Mouse (Mus musculus) spleen, adult 2 months (tissue): Measurements from ENCODE around the gene Cyp26a1. TPM values are rescaled to one million over a fixed set of nuclear protein-coding genes. Genes with fewer than 3 reads are reported as not detected.

Experiments
- DNase-seq, 2 experiments: peaks; one replicate each; pipeline versions ENCODE4 v3.0.0 to v3.0.0-alpha.2; 2012 to 2021; ENCODE audit warnings: low spot score in 2 of 2, low read depth in 1 of 2
- H3K27ac ChIP-seq: fragments of 200-500 bp; 2 replicates; pipeline ENCODE4 v1.5.1; 2012; ENCODE audit warnings: low read length, inconsistent platforms; ENCODE audit not compliant: insufficient read depth
- H3K27me3 ChIP-seq: fragments of 200-500 bp; 2 replicates; pipeline ENCODE4 v1.6.1; 2012; ENCODE audit warnings: mild to moderate bottlenecking, moderate library complexity, low read length, inconsistent platforms; ENCODE audit not compliant: control insufficient read depth, insufficient read depth
- H3K36me3 ChIP-seq: fragments of 200-500 bp; 2 replicates; pipeline ENCODE4 v1.6.1; 2012; ENCODE audit warnings: mild to moderate bottlenecking, low read length, inconsistent platforms; ENCODE audit not compliant: control insufficient read depth, insufficient read depth
- H3K4me1 ChIP-seq: fragments of 200-500 bp; 2 replicates; pipeline ENCODE4 v1.6.1; 2011; ENCODE audit warnings: inconsistent platforms; ENCODE audit not compliant: control insufficient read depth, insufficient read depth, insufficient read length
- H3K4me3 ChIP-seq: fragments of 200-500 bp; 2 replicates; pipeline ENCODE4 v1.5.1; 2011; ENCODE audit warnings: mild to moderate bottlenecking, inconsistent platforms; ENCODE audit not compliant: insufficient read depth, insufficient read length; ENCODE audit errors: extremely low read depth
- CTCF ChIP-seq: fragments of 200-500 bp; IDR thresholded peaks from 2 replicates; pipeline ENCODE4 v1.5.1; 2011; ENCODE audit warnings: mild to moderate bottlenecking, inconsistent platforms; ENCODE audit not compliant: insufficient read depth, insufficient read length, insufficient replicate concordance; ENCODE audit errors: extremely low read depth
- POLR2A ChIP-seq: fragments of 200-500 bp; IDR thresholded peaks from 2 replicates; pipeline ENCODE4 v1.6.1; 2011; ENCODE audit warnings: low read depth, low read length, inconsistent platforms
- WGBS: fragments of 180-500 bp; shearing (Covaris S2); methylation state at CpG from one replicate; pipeline ENCODE4 v1.1.7; 2018; 5-methylcytosine and 5-hydroxymethylcytosine counted together
- polyA plus RNA-seq: library from polyadenylated mRNA; depleted of rRNA; stranded (reverse); fragments of >200 nt; gene quantifications from 2 replicates; pipeline ENCODE4 v1.2.3, GENCODE M21; 2012

Cyp26a1 gene
- polyA plus RNA-seq, 1 experiment = 0.29 TPM

GRCm38 (mm10) chr19:37698273-37699160 lies 919 bp downstream of the Cyp26a1 start:
- Histone ChIP-seq H3K27me3 (peaks cover 37% of the 10 kb centered on the region), H3K36me3 (no peaks in the 10 kb centered on the region), H3K4me1 (peaks cover 11% of the 10 kb centered on the region; the same call in 1 of the 2 replicates), H3K27ac (no peak overlapping the region), H3K4me3 (no peak overlapping the region)
- no peak for TF ChIP-seq CTCF
- 3% methylated on average over 63 of the region's 63 CpGs for WGBS
- DNase-seq = no peak

DNA sequence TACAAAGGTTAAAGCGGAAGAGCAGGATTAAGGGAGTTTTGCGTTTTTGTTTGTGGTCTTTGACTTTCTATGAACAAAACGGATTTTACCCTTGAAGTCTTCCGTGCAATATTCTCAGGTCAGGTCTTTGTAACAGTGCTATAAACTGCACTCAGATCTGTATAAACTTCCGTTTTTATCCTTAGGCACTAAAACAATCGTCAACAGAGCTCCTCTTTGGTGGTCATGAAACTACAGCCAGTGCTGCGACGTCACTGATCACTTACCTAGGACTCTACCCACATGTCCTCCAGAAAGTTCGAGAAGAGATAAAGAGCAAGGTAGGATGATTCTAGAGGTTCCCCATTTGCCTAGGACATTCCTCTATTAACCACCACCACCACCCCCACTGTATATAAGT lies 2.1 kb downstream of the Cyp26a1 start:
- H3K4me3 ChIP-seq = no peak overlapping the region
- H3K27ac ChIP-seq = no peak overlapping the region
- peaks cover 11% of the 10 kb centered on the region; the same call in 1 of the 2 replicates for H3K4me1 ChIP-seq
- no peak for TF ChIP-seq POLR2A
- TF ChIP-seq CTCF = no peak
- WGBS = 25% methylated on average over 9 of the region's 9 CpGs
- H3K36me3 ChIP-seq = no peaks in the 10 kb centered on the region
- peaks cover 37% of the 10 kb centered on the region for H3K27me3 ChIP-seq
- DNase-seq = no peak

DNA sequence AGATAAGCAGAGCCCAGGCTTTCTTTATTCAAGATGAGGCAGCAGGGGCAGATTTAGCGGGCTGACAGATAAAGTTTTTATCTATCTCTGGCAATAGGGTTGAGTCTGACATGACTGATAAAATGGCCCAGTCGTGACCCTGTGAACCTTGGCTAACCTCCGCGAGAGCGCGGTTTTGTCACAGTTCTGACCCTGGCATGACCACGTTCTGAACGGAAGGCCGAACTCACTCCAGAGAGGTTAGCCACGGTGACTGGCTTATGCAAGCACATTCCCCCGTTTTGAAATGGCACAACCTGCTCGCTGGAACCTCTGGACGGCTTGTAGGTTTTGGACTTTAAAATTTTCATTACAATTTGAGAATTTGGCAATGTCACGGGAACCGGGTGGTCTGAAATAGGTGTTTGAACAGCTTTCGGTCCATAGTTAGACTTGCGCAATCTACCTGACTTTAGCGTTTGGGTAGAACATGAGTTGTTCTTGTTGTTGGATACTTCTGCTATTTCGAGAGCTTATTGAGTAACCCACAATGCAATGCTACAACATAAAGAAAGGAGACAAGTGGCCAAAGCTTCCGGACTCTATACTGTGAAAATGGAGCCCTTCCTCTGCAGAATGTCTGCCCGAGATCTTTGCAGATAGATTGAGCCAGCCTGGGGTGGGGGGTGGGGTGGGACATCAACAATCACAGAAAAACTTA lies 4.9 kb downstream of the Cyp26a1 start:
- Histone ChIP-seq H3K36me3 (no peaks in the 10 kb centered on the region), H3K27ac (no peak overlapping the region), H3K4me3 (no peak overlapping the region), H3K4me1 (peaks cover 11% of the 10 kb centered on the region; the same call in 1 of the 2 replicates), H3K27me3 (peaks cover 19% of the 10 kb centered on the region)
- no peak for TF ChIP-seq CTCF
- TF ChIP-seq POLR2A = no peak
- WGBS = 69% methylated on average over 21 of the region's 21 CpGs
- no peak for DNase-seq

- peak in 1 of 2 experiments; percentile 51 for DNase-seq
- WGBS = under 1% methylated on average over 3 of the region's 3 CpGs
- H3K36me3 ChIP-seq = no peaks in the 10 kb centered on the region
- H3K27ac ChIP-seq = no peak overlapping the region
- no peak overlapping the region for H3K4me3 ChIP-seq
- peaks cover 5% of the 10 kb centered on the region for H3K27me3 ChIP-seq
- TF ChIP-seq POLR2A = no peak
- peak; percentile 86; the same call in 1 of the 2 replicates for TF ChIP-seq CTCF
- H3K4me1 ChIP-seq = peaks cover under 1% of the 10 kb centered on the region; the same call in 1 of the 2 replicates
Observed at GRCm38 (mm10) chr19:37703902-37704509, 6.4 kb downstream of the Cyp26a1 start.

DNA sequence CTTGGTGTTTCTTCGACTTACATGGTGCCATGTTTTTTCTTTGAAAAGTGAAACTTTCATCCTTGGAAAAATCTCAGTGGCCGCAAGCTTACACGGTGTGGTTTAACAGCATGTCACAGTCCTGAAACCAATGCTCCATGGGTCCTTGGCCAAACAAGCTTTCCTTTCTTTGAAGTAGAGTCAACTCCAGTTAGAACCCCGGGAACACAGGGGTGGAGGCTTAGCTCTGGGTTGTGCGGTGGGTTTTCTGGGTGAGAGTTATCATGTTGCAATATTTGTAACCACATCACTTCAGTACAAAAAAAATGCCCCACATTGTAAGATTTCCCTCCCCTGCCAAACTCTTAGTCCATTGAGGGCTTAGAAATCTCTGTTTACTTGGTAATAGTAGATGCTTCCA lies 8.1 kb downstream of the Cyp26a1 start:
- Histone ChIP-seq H3K27me3 (no peaks in the 10 kb centered on the region), H3K27ac (no peak overlapping the region), H3K4me1 (no peaks in the 10 kb centered on the region), H3K4me3 (no peak overlapping the region), H3K36me3 (no peaks in the 10 kb centered on the region)
- no peak for TF ChIP-seq CTCF
- TF ChIP-seq POLR2A = no peak
- no peak for DNase-seq
- WGBS = 89% methylated on average over 5 of the region's 5 CpGs

- TF ChIP-seq CTCF = no peak
- TF ChIP-seq POLR2A = no peak
- DNase-seq = no peak
- Histone ChIP-seq H3K36me3 (no peaks in the 10 kb centered on the region), H3K4me3 (no peak overlapping the region), H3K27ac (no peak overlapping the region), H3K27me3 (no peaks in the 10 kb centered on the region), H3K4me1 (no peaks in the 10 kb centered on the region)
- WGBS = 79% methylated on average over 10 of the region's 10 CpGs
Observed at GRCm38 (mm10) chr19:37714681-37715080, 17.1 kb downstream of the Cyp26a1 start.
